Mouse (Mus musculus) cerebellum, adult 9-11 months (tissue): ENCODE measurements around the gene Ctbp2.

ENCODE experiments used
- DNase-seq: peaks from one replicate; pipeline ENCODE4 v3.0.0; 2022

The Ctbp2 gene

DNA sequence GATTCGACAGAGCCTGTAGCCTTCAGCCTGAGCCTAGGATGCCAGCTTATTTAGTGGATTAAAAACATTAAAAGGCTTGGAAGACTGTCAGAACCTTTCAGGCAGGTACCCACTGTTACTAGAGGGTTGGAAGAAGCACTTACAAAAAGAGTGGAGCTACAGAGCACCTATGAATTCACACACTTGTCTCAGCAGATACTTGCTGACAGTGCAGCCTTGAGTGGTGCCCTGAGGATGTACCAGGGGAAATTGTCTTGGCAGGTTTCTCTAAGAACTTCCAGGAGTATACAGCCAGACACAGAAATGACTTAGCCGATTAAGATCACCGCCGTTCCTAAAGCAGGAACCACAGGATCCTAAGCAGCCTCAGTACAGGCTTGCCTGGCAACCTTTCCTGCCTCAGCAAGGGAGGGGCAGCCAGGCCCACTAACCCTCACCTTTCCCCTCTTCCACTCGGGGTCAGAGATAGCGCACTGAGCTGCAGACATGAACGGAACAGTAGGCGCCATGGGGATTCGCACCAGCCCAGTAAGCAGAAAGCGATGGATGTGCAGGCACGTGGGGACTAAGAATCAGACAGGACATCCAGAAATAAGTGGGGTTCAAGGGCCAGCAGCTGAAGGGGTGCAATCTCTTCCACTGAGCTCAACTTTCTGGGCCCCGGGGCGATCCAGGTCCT is 40.1 kb downstream of the Ctbp2 start:
- no peak for DNase-seq

DNA sequence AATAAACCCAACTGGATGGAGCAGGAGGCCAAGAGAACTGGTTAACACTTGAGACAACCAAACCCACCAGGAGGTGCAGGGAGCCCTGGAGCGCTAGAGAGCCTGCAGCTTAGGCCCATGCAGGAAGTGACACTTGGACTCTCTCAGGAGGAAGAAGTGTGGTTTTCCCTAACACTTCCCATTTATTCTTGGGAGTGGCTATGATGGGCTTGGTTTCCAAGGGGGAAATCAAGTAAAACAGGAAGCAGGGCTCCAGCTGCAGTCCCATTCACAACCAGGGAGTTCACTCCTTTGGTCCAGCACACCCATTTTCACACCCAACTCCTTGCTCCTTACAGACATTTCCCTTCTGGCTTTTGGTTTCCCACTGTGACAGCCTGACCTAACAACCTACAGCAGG is 45.2 kb downstream of the Ctbp2 start:
- no peak for DNase-seq

DNA sequence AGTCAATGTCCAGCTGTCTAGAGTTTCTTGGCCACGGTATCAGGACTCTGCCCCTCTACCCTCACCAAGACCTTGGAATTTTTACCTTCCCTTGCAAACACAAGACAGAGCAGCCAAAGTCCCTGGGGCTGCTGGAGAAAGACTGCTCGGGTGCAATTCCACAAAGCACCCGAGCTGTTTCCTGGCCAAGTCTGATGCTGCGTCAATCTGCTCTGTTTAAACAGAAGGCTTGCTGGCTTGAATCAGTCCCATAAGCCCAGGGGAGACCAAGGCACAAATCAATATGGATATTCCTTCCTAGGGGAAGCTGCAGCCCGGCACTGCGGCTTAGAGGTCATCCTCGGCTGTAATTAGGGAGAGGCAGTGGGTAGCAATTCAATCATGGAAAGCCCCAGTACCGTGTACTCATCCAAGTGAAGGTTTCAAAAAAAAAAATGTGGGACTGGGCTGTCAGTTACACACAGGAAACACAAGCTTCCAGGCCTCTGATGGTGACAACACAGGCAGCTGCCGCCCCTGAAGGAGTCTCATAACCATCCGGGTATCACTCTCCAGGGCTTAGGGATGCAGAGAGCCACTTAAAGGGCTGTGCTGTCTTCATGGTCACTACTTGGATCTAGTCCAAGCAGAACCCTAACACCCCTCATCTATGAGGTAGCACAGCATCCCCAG is 49.6 kb downstream of the Ctbp2 start:
- DNase-seq, result peak; percentile 60

DNA sequence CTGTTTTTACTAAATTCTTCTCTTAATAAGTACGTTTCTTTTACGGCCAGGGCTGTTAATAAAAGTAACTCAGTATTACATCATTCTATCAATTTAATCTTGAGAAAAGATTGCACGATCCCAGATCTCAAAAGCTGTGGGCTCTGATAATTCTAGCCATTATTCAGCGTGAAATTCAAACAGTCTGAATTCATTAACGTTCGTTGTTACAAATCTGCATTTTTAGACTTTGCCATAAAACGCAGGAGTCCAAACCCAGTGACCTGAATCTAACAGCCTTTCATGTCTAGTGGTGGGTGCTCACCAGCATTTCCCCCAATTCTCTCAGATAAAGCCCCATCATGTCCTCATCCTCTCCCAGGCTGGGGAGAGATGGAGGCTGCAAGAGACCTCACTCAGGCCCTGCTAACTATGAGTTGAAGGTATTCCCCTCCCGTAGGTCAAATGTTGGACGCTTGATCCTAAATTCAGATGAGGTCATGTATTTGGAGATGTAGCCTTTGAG is 51.0 kb downstream of the Ctbp2 start:
- DNase-seq, result no peak

DNA sequence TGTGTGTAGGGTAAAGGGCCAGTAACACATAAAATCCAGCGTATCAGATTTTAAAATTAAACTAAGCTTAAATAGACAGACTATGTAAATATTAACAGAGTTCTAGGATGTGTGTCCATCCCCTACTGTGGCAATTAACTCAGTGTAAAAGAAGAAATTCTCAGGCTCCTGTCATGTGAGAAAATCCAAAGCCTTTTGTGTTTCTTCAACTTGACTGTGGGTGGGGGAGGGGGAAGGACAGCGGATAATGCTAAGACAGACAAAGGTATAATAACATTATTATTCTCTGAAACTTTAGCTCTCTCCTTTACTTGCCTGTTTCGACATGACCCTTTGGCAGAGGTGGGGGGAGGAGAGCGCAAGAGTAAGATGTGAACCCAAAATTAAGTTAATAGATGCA is 51.6 kb downstream of the Ctbp2 start:
- no peak for DNase-seq

DNA sequence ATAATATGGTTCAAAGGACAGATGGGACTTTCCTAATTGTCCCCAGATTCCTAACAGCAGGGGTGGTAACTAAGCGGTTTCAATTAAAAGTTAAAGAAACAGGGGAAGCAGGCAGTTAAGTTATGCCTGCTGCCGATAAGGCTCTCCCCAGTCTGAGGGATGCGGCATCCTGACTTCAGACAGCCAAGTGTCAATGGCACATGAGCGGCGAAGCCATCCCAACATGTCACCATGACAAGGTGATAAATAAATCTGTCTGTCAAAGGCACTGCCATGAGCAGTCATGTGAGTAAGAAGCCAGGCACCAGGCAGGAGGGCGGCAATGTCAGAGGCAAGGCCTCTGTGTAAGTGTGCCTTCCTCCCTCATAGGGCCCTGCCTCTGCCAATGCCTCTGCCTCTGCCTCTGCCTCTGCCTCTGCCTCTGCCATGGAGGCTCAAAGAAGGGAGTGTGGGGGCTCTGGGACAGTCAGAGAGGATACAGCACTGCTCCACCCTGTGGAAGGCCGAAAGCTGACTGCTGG is 56.8 kb downstream of the Ctbp2 start:
- DNase-seq, result no peak

DNA sequence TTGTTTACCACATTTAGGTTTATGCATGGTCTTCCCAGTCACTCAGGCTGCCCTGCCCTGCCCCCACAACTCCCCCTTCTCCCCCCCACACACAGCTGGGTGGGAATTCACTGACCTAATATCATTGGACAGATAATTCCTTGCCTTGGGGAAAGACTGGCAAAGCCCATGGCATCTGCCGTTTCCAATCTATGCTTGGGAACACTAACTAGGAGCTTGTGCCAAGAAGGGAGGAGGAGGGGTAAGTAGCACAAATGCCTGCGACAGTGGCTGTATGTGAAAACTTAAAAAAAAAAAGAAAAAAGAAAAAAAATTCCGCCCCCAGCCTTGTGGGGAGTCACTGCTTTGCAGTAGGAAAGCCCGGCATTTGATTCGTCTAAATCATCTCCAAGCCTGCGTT is 57.4 kb downstream of the Ctbp2 start:
- peak; percentile 77 for DNase-seq

DNA sequence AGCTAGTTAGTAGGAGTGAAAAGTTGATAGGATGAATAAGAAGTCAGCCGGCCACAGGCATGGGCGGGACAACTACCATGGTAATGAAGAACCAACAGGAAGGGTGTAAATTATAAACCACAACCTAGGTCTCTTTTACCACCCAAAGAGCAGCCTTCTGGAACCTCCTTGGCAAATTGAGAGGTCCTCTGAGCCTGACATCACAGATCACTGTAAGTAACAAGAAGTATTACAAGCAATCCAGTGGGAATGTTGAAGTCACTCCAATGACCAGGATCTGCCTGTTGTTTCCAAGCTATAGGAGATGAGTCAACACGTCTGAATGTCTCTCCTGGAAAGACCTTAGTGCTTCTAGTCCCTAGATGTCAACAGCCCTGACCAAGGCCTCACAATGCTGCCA is 62.1 kb downstream of the Ctbp2 start:
- no peak for DNase-seq

DNA sequence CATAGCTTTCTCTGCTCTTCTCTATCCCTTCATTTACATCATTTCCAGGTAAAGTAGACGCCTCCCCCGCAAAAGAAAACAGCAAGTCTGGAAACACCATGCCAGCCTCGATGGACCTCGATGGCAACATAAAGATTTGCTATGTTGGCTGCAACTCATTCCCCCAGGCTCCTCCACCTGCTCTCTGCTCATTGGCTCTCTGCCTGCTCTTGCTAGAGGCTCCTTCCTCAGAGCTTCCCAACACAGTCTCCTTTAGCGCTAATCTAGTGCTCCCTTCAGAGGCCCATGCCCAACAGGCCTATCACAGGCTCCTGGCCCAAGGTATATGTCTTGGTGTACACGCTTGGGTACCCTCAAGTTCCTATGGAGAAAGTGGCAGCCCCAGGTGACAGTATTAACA is 64.0 kb downstream of the Ctbp2 start:
- DNase-seq, result peak; percentile 57

DNA sequence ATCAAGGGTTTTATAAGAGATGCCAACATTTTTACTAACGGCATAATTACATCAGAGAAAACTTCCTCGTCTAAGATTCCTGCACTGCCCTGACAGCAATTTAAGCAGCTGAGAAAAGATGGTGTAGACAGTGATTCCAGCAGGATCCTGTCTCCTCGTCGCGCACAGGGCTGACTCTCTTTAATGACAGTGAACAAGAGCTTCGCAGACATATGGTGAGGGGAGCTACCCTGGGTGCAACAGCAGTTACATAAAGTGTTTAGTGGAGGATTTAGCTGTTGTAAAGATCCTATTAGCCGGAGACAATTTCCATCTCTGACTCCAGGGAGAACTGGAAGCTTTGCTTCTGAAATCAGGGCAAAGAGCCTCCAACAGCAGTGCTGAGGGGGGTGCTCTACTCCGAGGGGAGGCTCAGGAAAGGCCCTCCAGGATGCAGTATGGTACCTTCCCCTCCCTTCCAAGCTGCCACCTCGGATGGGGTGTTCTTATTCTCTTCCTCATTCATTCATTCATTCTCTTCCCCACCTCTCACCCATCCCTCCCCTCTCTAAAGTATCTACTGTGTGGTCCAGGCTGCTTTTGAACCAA is 64.5 kb downstream of the Ctbp2 start:
- no peak for DNase-seq

DNA sequence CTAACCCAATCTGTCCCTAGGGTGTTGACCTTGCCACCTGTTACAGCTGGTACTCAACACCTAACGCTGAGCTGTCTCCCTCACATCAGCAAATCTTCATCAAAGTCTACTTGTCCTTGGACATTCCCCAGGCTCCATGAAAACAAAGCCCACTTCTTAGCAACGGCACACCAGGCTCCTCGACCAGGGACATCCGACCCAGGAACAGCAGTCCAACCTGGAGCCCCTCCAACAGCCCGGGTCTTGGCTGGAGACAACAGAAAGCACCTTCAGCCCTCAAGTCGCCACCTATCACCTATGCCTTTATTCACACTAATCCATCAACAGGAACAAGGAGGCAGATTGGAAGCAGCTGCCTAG is 65.0 kb downstream of the Ctbp2 start:
- peak; percentile 50 for DNase-seq

DNA sequence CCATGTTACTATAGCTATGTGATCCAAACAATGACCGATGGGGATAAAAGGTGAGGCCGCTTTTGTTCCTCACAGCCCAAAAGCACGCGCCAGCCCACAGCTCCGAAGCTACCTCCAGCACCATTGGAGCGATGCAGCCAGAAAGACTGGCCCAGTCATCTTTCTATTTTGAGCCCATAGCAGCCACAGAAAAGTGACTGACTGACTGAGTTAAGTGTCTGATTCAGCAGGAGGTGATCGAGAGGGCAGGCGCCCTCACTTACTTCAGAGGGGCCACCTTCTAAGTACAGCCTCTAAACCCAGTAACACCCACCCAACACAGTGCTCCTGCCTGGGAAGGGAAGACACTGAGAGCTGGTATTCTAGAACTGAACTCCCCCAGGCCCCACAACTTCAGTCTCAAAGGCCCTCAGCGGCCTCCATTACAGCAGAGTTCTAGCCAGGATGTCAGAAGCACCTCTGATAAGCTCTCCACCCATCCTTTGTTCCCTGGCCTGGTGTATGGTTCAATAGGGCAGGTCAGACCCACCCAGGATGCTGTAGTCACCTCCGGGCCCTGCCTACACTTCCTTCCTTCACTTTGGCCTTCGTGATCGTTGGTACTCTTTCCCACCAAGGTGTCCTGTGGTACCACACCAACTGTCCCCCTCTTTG is 65.5 kb downstream of the Ctbp2 start:
- DNase-seq, result no peak

DNA sequence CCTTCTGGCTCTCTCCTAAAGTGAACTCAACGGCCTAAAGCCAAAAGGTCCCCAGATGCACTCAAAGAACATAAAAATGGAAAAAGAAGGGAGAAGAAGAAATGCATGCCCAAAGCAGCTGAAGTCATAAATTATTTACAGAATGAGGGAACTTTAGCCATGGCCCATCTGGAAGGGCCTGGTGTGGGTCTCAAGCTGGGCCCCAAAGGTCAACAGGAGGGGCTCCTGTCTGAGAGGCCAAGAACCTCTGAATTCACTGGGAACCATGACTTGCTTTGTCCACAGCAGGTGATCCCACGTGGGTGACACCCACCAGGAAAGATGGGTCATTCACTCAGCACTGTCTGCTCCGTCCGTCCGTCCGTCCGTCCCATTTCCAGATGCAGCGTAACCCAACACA is 67.2 kb downstream of the Ctbp2 start:
- DNase-seq, result no peak

DNA sequence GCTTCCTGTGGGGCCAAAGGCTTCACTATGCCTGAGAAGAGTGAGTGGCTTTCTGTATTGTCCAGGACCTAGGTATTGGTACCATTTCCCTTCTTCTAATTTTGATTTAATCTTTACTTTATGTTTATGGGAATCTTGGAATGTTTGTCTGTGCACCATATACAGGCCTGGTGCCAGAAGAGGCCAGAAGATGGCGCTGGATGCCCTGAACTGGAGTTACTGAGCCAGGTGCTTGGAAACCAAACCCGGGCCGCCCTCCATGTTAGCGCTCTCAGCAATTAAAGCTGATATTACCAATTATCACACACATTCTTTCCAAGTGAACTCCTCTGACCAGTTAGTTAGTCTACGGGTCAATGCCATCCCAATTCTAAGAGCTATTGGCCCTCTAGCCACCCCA is 69.7 kb downstream of the Ctbp2 start:
- no peak for DNase-seq

DNA sequence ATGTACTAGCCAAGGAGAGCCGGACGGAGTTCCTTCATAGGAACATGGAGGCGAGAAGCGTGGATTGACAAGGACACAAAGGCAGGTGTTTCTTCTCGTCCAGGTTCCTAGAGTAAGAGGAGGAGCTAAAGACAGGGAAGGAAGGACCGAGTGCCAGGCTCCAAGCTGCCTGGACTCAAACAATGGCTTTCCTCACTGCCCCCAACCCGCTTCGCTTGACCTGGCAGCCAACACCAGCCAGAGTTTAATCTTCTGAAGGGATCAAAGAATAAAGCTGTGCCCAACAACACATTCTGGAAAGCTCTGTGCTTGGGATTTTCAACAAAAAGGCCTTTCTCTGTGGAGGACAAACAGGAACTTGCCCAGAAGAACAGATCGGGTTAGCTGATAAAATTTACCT is 70.4 kb downstream of the Ctbp2 start:
- no peak for DNase-seq

DNA sequence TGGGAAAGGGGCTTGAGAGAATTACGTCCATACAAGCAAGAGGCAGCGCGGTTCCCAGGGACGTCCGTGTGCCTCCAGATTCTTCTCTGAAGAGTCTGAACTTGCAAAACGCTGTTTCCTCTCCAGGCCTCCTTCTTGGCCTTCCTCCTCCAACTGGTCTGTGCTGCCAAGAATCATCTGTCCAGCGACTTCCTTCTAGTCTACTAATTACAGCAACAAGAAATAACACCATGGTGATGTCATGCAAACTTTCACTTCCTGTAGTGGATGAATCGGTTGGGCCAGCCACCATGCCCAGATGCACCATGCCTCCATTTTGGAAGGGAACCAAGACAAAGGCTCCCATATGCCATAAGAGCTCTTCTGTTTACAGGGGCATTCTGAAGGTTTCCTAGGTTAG is 71.3 kb downstream of the Ctbp2 start:
- DNase-seq, result no peak

DNA sequence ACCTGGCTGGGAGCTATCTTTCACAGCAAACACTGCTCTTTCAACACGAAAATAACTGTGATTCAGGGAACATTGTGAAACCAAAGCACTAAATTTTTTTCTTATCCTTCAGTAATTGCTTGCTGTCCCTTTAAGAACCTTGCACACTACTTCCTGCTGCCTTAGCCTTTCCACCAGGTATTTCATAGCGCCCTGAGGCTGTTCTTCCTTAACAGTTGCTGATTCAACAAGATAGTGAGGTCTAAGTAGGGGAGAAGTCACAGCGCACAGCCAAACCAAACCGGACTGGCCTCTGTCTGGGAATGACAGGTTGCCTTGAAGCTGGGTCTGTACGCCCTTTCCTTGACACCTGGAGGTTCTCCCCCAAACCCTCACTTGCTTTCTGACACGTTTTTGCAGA is 73.5 kb downstream of the Ctbp2 start:
- no peak for DNase-seq

DNA sequence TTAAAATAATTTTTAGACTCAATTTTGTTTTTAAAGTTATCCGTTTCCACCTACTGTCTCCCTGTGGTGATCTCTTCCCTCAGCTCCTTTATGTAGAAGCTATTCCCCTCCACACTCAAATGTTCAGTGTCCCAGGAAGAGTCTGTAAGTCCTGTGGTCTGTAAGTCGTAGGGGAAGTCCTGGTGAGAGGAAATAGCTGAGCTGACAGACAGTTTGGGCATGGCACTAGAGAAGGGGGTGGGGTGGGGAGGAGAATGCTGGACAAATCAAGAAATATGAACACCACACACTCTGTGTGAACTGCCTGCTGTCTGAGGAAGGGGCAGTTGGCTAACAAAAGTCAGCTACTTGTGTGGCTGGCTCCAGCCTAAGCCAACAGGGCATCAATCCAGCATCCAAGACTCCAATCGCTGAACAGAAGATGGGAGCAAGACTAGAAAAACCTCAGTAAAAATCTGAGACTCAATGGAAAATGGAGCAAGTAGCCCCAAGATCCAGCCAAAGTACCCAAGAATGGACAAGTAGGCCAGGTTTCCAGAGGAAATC is 76.0 kb downstream of the Ctbp2 start:
- no peak for DNase-seq

DNA sequence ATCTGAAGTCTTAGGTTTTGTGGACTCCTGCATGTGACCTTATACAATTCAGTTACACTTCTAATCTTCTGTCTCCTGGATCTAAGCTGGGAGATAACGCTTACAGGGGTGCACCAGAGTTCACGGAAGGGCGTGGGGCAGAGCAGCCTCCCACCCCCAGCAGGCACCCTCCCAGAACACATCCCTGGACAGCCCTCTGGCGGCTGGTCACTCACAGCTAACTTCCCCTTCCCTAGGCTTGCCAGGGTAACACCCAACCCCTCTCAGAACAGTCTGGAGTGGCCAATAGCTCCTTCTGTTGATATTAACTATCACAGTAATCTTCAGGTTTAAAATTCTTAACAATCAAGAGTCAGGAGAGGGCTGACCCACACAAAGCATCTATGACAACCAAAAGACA is 76.9 kb downstream of the Ctbp2 start:
- no peak for DNase-seq

DNA sequence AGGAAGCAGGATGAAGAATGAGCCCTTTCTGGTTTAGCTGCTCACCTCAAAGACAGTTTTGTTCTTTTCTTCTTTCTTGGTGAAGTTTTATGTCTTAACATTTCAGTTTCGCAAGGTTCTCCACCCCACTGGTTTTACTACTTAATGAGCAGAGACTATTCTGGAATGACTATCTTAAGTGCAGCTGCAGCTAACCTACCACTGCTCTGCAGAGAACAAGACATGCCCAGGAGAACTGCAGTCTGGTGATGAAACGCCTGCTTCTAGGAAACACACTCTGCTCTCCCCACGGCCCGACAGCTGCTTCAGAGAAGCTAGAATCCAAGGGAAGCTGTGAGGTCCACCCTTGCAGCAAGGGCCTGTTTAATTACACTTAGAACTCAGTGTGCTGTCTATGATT is 79.4 kb downstream of the Ctbp2 start:
- DNase-seq, result no peak

DNA sequence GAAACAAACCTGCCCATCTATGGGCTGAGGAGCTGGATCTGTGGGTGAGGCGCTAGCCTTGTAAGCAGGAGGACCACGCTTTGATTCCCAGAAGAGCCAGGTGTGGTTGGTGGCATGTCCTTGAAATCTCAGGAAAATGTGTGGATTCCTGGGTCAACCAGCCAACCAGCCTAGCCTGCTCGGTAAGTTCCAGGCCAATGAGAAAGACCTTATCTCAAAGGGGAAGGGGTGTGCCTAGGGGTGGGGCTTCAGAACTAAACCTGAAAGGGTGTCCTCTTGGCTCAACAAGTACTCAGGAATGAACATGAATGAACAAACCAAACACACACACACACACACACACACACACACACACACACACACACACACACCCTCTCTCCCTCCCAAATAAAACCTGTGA is 82.4 kb downstream of the Ctbp2 start:
- DNase-seq, result no peak

DNA sequence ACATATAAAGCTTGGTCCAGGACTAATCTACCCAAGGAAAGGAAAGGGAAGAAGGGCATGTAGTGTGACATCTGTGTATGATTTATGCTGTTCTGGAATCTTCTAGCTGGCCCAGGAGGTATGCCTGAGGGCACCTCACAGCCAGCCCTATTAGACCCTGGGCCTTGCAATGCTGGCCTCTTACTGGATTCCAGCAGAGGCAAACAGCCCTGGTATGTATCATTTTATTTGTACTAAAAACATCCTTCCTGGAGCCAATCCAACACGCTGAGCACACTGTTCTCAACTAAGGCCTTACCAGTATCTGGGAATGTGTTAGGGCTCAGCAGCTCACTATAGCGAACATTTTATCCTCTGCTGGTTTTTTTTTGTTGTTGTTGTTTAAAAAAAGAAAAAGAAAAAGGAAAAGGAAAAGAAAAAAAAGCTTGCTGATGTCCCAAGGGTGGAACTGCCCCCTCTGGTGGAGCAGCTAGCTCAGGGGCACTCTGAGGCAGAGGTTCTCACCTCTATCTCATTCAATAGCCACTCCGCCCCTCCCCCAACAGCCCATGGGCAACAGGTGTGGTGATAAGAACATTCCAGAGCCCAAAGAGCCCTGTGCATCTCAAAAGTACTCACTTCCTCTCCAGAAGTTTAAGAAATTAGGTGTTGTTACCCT is 83.3 kb downstream of the Ctbp2 start:
- DNase-seq, result no peak
